Mouse (Mus musculus) neural tube, embryonic 11.5 days (tissue): ENCODE results near the gene Sec1. TPM values are rescaled to one million over a fixed set of nuclear protein-coding genes. Genes with fewer than 3 reads are reported as not detected.
A peak's percentile ranks its signal among the peaks of the same experiment; 100 is the strongest.

ENCODE experiments used
- ATAC-seq: fragments of 200-750 bp; cut with Nextera tagmentation; 2 replicates; pipeline ENCODE4 v1.8.0; 2017; ENCODE audit warnings: moderate number of reproducible peaks, mild to moderate bottlenecking, moderate TSS enrichment, moderate library complexity; ENCODE audit not compliant: insufficient read depth, low FRiP score, low TSS enrichment
- DNase-seq: peaks from one replicate; pipeline ENCODE4 v3.0.0-alpha.2; 2015; ENCODE audit warnings: low spot score
- H3K27ac ChIP-seq: fragments of 300-500 bp; sonication (generic); 2 replicates; pipeline ENCODE4 v1.5.1; 2014; ENCODE audit warnings: low read depth, mild to moderate bottlenecking, low read length
- H3K27me3 ChIP-seq: fragments of 300-500 bp; sonication (generic); 2 replicates; pipeline ENCODE4 v1.6.1; 2014; ENCODE audit warnings: mild to moderate bottlenecking, low read length, mixed read lengths; ENCODE audit not compliant: control insufficient read depth, insufficient read depth
- H3K36me3 ChIP-seq: fragments of 300-500 bp; sonication (generic); 2 replicates; pipeline ENCODE4 v1.6.1; 2014; ENCODE audit warnings: mild to moderate bottlenecking, low read length, moderate library complexity, mixed read lengths; ENCODE audit not compliant: control insufficient read depth, insufficient read depth
- H3K4me1 ChIP-seq: fragments of 300-500 bp; sonication (generic); 2 replicates; pipeline ENCODE4 v1.6.1; 2014; ENCODE audit warnings: low read length, mixed read lengths; ENCODE audit not compliant: control insufficient read depth, insufficient read depth
- H3K4me2 ChIP-seq: fragments of 300-500 bp; sonication (generic); 2 replicates; pipeline ENCODE4 v1.6.1; 2014; ENCODE audit warnings: low read depth, mild to moderate bottlenecking, moderate library complexity
- H3K4me3 ChIP-seq: fragments of 300-500 bp; sonication (generic); 2 replicates; pipeline ENCODE4 v1.5.1; 2014; ENCODE audit warnings: low read depth, low read length
- H3K9ac ChIP-seq: fragments of 300-500 bp; sonication (generic); 2 replicates; pipeline ENCODE4 v1.6.1; 2014; ENCODE audit warnings: mild to moderate bottlenecking, low read length
- H3K9me3 ChIP-seq: fragments of 300-500 bp; sonication (generic); 2 replicates; pipeline ENCODE4 v1.6.1; 2016; ENCODE audit warnings: low read length; ENCODE audit not compliant: control insufficient read depth
- WGBS: fragments of 180-500 bp; shearing (Covaris S2); extraction: QIAGEN DNeasy Blood & Tissue Kit; methylation state at CpG from one replicate; pipeline ENCODE4 v1.1.7; 2014; 5-methylcytosine and 5-hydroxymethylcytosine counted together
- polyA plus RNA-seq: library from polyadenylated mRNA; unstranded; fragments of >200 nt; fragmentation: Nextera tagmentation; extraction: Ambion mirVana; gene quantifications from 2 replicates; pipeline ENCODE4 v1.2.1, GENCODE M21; 2014

Sec1 gene
- polyA plus RNA-seq, 1 experiment from 2014 or later = 1.7 TPM

- no peaks in the 10 kb centered on the region for H3K9me3 ChIP-seq
- DNase-seq (peak; percentile 40), ATAC-seq (no peak)
- no peaks in the 10 kb centered on the region for H3K27me3 ChIP-seq
- H3K36me3 ChIP-seq = peaks cover 2% of the 10 kb centered on the region; the same call in 1 of the 2 replicates
- no peak within 1 kb of the TSS for H3K4me3 ChIP-seq
- WGBS = 21% methylated on average over 19 of the region's 19 CpGs
- H3K4me1 ChIP-seq = peaks cover 14% of the 10 kb centered on the region
- H3K27ac ChIP-seq = 0 out of 2 replicates have a peak within 1 kb of the TSS, but pooled peaks have one; percentile 17
- H3K9ac ChIP-seq = no peak within 1 kb of the TSS
- no peak within 1 kb of the TSS for H3K4me2 ChIP-seq
Observed at GRCm38 (mm10) chr7:45639561-45640027, 54.6 kb downstream of the Sec1 start, which contains the start of gene Mamstr. Gene Mamstr, plus strand, starts transcription at chr7:45639977.

- Histone ChIP-seq H3K4me3 (peak overlapping the region; percentile 13; the same call in 1 of the 2 replicates), H3K27ac (no peak overlapping the region), H3K36me3 (peaks cover 2% of the 10 kb centered on the region; the same call in 1 of the 2 replicates), H3K27me3 (no peaks in the 10 kb centered on the region), H3K4me1 (peaks cover 10% of the 10 kb centered on the region; the same call in 1 of the 2 replicates), H3K9me3 (no peaks in the 10 kb centered on the region), H3K4me2 (peak overlapping the region; percentile 36), H3K9ac (peak overlapping the region; percentile 37; the same call in 1 of the 2 replicates)
- DNase-seq (peak; percentile 97), ATAC-seq (peak; percentile 78)
- 16% methylated on average over 29 of the region's 29 CpGs for WGBS
Observed at GRCm38 (mm10) chr7:45638623-45639401, 55.4 kb downstream of the Sec1 start.

- Histone ChIP-seq H3K4me2 (no peak overlapping the region), H3K36me3 (peaks cover 2% of the 10 kb centered on the region; the same call in 1 of the 2 replicates), H3K4me3 (no peak overlapping the region), H3K27me3 (peaks cover under 1% of the 10 kb centered on the region; the same call in 1 of the 2 replicates), H3K27ac (no peak overlapping the region), H3K9me3 (no peaks in the 10 kb centered on the region), H3K4me1 (peaks cover 8% of the 10 kb centered on the region; the same call in 1 of the 2 replicates), H3K9ac (no peak overlapping the region; the same call in 1 of the 2 replicates)
- no peak for ATAC-seq
- 94% methylated on average over 6 of the region's 6 CpGs for WGBS
- no peak for DNase-seq
Observed at GRCm38 (mm10) chr7:45637710-45638109, 56.5 kb downstream of the Sec1 start.

- H3K36me3 ChIP-seq = peaks cover 2% of the 10 kb centered on the region; the same call in 1 of the 2 replicates
- no peak for DNase-seq
- H3K4me1 ChIP-seq = peaks cover 3% of the 10 kb centered on the region; the same call in 1 of the 2 replicates
- H3K9ac ChIP-seq = no peak overlapping the region
- H3K4me2 ChIP-seq = no peak overlapping the region
- WGBS = 86% methylated on average over 15 of the region's 15 CpGs
- no peak for ATAC-seq
- peaks cover 3% of the 10 kb centered on the region; the same call in 1 of the 2 replicates for H3K27me3 ChIP-seq
- no peaks in the 10 kb centered on the region for H3K9me3 ChIP-seq
- H3K27ac ChIP-seq = no peak overlapping the region
- no peak overlapping the region for H3K4me3 ChIP-seq
Observed at GRCm38 (mm10) chr7:45635711-45636688, 58.2 kb downstream of the Sec1 start.

- Histone ChIP-seq H3K36me3 (peaks cover 2% of the 10 kb centered on the region; the same call in 1 of the 2 replicates), H3K9me3 (no peaks in the 10 kb centered on the region), H3K4me3 (no peak overlapping the region), H3K4me2 (no peak overlapping the region), H3K27ac (no peak overlapping the region), H3K27me3 (peaks cover 3% of the 10 kb centered on the region; the same call in 1 of the 2 replicates), H3K4me1 (peaks cover 3% of the 10 kb centered on the region; the same call in 1 of the 2 replicates), H3K9ac (no peak overlapping the region)
- ATAC-seq (no peak), DNase-seq (no peak)
- WGBS = 93% methylated on average over 11 of the region's 11 CpGs
Observed at GRCm38 (mm10) chr7:45634946-45635681, 59.1 kb downstream of the Sec1 start.

GRCm38 (mm10) chr7:45632499-45632898 is 61.7 kb downstream of the Sec1 start:
- H3K9ac ChIP-seq = peak overlapping the region; percentile 63
- H3K9me3 ChIP-seq = no peaks in the 10 kb centered on the region
- H3K4me2 ChIP-seq = peak overlapping the region; percentile 36
- ATAC-seq (no peak), DNase-seq (peak; percentile 41)
- no peak overlapping the region for H3K27ac ChIP-seq
- 20% methylated on average over 33 of the region's 35 CpGs for whole genome bisulfite sequencing
- H3K4me1 ChIP-seq = no peaks in the 10 kb centered on the region; the same call in 1 of the 2 replicates
- peaks cover 11% of the 10 kb centered on the region for H3K27me3 ChIP-seq
- peaks cover 2% of the 10 kb centered on the region; the same call in 1 of the 2 replicates for H3K36me3 ChIP-seq
- H3K4me3 ChIP-seq = peak overlapping the region; percentile 18; the same call in 1 of the 2 replicates

- DNase-seq (no peak), ATAC-seq (no peak)
- no peak overlapping the region for H3K4me2 ChIP-seq
- WGBS = 73% methylated on average over 23 of the region's 23 CpGs
- no peaks in the 10 kb centered on the region for H3K9me3 ChIP-seq
- H3K36me3 ChIP-seq = no peaks in the 10 kb centered on the region
- no peaks in the 10 kb centered on the region; the same call in 1 of the 2 replicates for H3K4me1 ChIP-seq
- H3K4me3 ChIP-seq = no peak overlapping the region
- H3K9ac ChIP-seq = no peak overlapping the region; the same call in 1 of the 2 replicates
- H3K27me3 ChIP-seq = peaks cover 12% of the 10 kb centered on the region
- H3K27ac ChIP-seq = no peak overlapping the region
Observed at GRCm38 (mm10) chr7:45630064-45630907, 63.9 kb downstream of the Sec1 start.
